Comparison of ENCODE assay signal across 16 mouse cellular contexts in genomic region chr3:86983382-86983781, GRCm38 (mm10).
"Had no signal": no experiment of that assay in that cellular context is flagged by ENCODE, and none has a peak within 500 bp of the region (broad histone marks: within the 10 kb centered on the region; RNA-seq: fewer than 3 reads in every experiment).

No protein-coding gene starts in this region.

- H3K27ac ChIP-seq: neural tube, embryonic 13.5 days; neural tube, embryonic 15.5 days; stomach, embryonic 15.5 days; stomach, postnatal 0 days had no signal

- H3K4me1 ChIP-seq: stomach, embryonic 15.5 days had no signal

- DNase-seq: retina, postnatal 1 day; right cerebral cortex, adult 18-20 months; right cerebral cortex, postnatal 14 days; right cerebral cortex, postnatal 25 days; right cerebral cortex, postnatal 4 days; spleen, adult 18-20 months; thymus, adult 18-20 months; thymus, adult 2 months; thymus, postnatal 14 days; thymus, postnatal 25 days; thymus, postnatal 36 days; thymus, postnatal 4 days had no signal

- H3K27me3 ChIP-seq: neural tube, embryonic 13.5 days; neural tube, embryonic 15.5 days; stomach, embryonic 15.5 days had no signal

- H3K9me3 ChIP-seq: neural tube, embryonic 13.5 days; neural tube, embryonic 15.5 days; stomach, embryonic 15.5 days had no signal

- H3K4me3 ChIP-seq: neural tube, embryonic 13.5 days; neural tube, embryonic 15.5 days; stomach, embryonic 15.5 days had no signal

- H3K4me2 ChIP-seq: neural tube, embryonic 13.5 days; neural tube, embryonic 15.5 days; stomach, embryonic 15.5 days had no signal

- H3K36me3 ChIP-seq: neural tube, embryonic 13.5 days; neural tube, embryonic 15.5 days; stomach, embryonic 15.5 days had no signal

- H3K9ac ChIP-seq: neural tube, embryonic 13.5 days; neural tube, embryonic 15.5 days; stomach, embryonic 15.5 days had no signal
